Mouse (Mus musculus): ENCODE results near the gene Clasp1. TPM values are rescaled to one million over a fixed set of nuclear protein-coding genes. Genes with fewer than 3 reads are reported as not detected.

Clasp1 gene
- polyA plus RNA-seq, 1 experiment from 2014 or later: 79.7 TPM

DNA sequence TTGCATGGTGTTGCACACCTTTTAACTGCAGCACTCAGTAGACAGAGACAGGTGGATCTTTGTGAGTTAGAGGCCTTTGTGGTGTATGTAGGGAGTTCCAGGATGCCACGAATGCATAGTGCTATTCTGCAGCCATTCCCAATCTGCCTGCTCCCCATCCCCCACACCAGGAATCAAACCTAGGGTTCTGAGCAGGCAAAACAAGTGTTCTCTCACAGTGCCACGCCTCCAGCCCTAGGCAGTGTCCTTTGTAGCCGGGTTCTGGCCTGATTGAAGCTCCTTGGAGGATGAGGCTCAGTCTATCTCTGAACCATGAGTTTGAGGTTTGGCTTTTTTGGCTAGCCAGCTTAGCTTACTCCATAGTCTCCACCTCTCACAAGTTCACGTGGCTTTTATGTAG lies 256.8 kb downstream of the Clasp1 start:
- no peaks in the 10 kb centered on the region for H3K36me3 ChIP-seq
- H3K4me1 ChIP-seq: no peaks in the 10 kb centered on the region
- H3K9ac ChIP-seq: no peak overlapping the region
- no peak overlapping the region for H3K4me3 ChIP-seq
- WGBS: 49% methylated on average over 4 of the region's 4 CpGs
- no peaks in the 10 kb centered on the region for H3K27me3 ChIP-seq
- no peak overlapping the region for H3K4me2 ChIP-seq (replicated peaks)
- no peak for ATAC-seq (ENCODE audit: insufficient number of reproducible peaks, insufficient read depth, low FRiP score, low TSS enrichment)
- H3K27ac ChIP-seq: no peak overlapping the region
- no peaks in the 10 kb centered on the region for H3K9me3 ChIP-seq

DNA sequence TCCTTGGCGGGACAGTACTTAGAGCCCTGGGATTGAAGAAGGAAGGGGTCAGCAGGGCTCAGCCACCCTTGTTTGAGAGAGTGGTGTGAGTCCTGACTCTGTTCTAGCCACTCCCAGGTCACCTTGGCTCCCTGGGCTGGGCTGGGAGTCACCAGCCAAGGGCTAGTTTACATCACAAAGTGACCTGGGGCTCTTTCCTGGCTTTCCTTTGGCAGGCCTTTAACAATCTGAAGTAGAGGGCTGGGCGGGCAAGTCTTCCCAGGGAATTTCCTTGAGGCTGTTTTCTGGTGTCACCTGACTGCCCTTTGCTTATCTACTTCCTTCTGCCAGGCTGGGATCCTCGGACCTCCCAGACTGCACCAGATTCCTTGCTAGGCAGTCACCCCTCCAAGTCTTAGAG lies 259.2 kb downstream of the Clasp1 start:
- Histone ChIP-seq H3K27me3 (no peaks in the 10 kb centered on the region), H3K4me3 (no peak overlapping the region), H3K4me1 (no peaks in the 10 kb centered on the region), H3K9ac (no peak overlapping the region), H3K27ac (no peak overlapping the region), H3K9me3 (no peaks in the 10 kb centered on the region), H3K36me3 (no peaks in the 10 kb centered on the region), H3K4me2 (replicated peaks) (no peak overlapping the region)
- no peak for ATAC-seq (ENCODE audit: insufficient number of reproducible peaks, insufficient read depth, low FRiP score, low TSS enrichment)
- 15% methylated on average over 3 of the region's 3 CpGs for WGBS

DNA sequence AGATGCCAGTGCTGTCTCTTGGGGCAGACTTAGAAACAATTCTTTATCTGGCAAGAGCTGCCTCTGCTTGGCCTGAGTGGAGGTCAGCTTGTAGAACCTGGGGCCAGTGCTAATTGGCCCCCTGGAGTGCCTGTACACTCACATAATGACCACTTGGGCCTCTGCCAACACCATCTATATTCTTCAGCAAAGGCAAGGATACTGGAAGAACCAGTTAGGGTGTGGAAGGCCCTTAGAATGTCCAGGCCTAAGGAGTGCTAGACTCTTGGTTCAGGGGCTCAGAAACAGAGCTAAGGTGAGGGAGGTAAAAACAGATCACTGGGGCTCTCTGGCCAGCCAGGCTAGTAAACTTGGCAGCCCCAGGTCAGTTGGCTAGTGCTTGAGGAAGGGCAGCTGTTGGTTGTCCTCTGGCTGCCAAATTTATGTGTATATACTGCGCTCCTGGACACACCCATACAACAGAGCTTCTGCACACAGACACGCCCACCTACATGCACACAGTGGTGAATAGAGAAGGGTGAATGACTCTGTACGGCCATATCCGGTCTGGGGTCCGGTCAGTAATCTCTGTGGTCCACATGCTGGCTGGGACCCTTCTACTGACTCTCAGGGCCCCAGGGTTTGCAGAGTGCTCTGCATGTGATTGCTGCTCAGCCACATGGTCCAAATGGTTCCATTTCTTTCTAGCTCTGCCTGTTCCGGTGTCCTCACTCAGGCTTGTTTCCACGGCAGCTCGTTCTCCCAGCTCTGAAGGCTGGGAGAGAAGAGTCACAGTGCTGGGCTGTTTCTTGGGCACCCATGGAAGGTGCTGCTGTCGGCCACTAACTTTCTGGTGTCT lies 261.3 kb downstream of the Clasp1 start:
- H3K27ac ChIP-seq: no peak overlapping the region
- WGBS: 76% methylated on average over 9 of the region's 9 CpGs

DNA sequence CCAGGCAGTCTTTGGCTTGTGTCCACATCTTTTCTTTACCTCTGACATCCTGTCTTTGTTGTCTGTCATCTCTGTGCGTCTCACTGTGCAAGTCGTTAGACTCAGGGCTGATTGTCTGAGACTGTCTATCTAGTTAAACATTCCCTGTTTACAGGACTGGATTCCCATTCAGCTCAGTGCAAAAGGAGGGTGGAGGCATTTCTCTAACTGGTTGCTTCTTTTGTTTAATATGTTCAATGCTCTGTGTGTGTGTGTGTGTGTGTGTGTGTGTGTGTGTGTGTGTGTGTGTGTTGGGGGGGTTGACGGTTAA lies 261.9 kb downstream of the Clasp1 start:
- 63% methylated on average over 3 of the region's 3 CpGs for WGBS

More for the DNA sequence above, 261.3 kb downstream of the Clasp1 start:
- no peak overlapping the region for H3K4me2 ChIP-seq (replicated peaks)
- H3K36me3 ChIP-seq: no peaks in the 10 kb centered on the region
- no peaks in the 10 kb centered on the region for H3K9me3 ChIP-seq
- no peak overlapping the region for H3K9ac ChIP-seq
- no peak for ATAC-seq (ENCODE audit: insufficient number of reproducible peaks, insufficient read depth, low FRiP score, low TSS enrichment)
- no peaks in the 10 kb centered on the region for H3K27me3 ChIP-seq
- H3K4me3 ChIP-seq: no peak overlapping the region
- no peaks in the 10 kb centered on the region for H3K4me1 ChIP-seq

DNA sequence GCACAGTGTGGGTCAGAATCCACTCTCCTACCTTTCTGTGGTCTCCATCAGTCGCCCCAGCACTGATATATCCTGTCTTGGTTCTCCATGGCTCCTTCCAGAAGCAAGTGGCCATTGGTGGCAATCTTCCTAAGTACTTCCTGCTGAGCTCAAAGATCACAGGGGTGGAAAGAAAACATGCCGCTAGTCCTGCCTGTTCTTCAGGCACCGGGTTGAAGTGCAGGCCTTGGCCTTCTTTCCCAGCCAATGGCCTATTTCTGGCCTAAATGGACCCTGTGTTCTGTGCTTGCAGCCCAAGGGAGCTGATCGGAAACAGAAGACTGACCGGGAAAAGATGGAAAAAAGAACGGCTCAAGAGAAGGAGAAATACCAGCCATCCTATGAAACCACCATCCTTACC lies 269.9 kb downstream of the Clasp1 start:
- Histone ChIP-seq H3K36me3 (no peaks in the 10 kb centered on the region), H3K4me3 (no peak overlapping the region), H3K4me2 (replicated peaks) (no peak overlapping the region), H3K4me1 (peaks cover 3% of the 10 kb centered on the region; the same call in 1 of the 2 replicates), H3K27ac (no peak overlapping the region), H3K9me3 (no peaks in the 10 kb centered on the region), H3K27me3 (no peaks in the 10 kb centered on the region), H3K9ac (no peak overlapping the region)
- no peak for ATAC-seq (ENCODE audit: insufficient number of reproducible peaks, insufficient read depth, low FRiP score, low TSS enrichment)
- WGBS: 75% methylated on average over 6 of the region's 6 CpGs

More for the DNA sequence above, 261.9 kb downstream of the Clasp1 start:
- no peaks in the 10 kb centered on the region for H3K4me1 ChIP-seq
- H3K9ac ChIP-seq: no peak overlapping the region
- H3K4me3 ChIP-seq: no peak overlapping the region
- H3K4me2 ChIP-seq (replicated peaks): no peak overlapping the region
- ATAC-seq (ENCODE audit: insufficient number of reproducible peaks, insufficient read depth, low FRiP score, low TSS enrichment): no peak
- no peaks in the 10 kb centered on the region for H3K36me3 ChIP-seq
- H3K27ac ChIP-seq: no peak overlapping the region
- H3K27me3 ChIP-seq: no peaks in the 10 kb centered on the region
- H3K9me3 ChIP-seq: no peaks in the 10 kb centered on the region

DNA sequence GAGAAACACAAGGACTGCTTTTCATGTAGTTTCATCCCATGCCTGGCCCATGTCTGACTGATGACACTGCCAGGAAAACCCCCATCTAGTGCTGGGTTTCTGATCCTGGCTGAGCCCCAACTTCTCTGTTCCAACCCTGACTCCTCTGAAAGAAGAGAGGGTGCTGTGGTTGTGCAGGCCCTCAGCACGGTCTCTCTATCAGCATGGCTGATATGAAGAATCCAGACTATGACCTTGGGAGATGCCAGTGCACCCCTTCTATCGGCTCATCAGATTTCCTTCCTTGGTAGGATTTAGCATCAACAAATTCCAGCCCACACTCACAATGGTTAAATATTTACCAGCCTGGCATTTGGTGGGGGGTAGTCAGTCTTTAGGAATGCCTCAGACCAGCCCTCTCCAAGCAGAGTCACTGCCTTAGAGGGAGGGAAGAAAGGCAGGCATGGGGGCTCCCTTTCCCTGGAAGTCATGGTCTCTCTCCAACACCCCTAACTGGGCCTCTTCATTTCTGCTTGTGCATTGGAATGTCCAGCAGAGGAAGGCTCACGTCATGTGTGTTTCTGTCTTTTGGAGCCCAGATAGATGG lies 272.1 kb downstream of the Clasp1 start:
- peaks cover 3% of the 10 kb centered on the region; the same call in 1 of the 2 replicates for H3K4me1 ChIP-seq
- H3K27me3 ChIP-seq: no peaks in the 10 kb centered on the region
- H3K4me3 ChIP-seq: no peak overlapping the region
- no peak overlapping the region for H3K4me2 ChIP-seq (replicated peaks)
- H3K36me3 ChIP-seq: no peaks in the 10 kb centered on the region
- ATAC-seq (ENCODE audit: insufficient number of reproducible peaks, insufficient read depth, low FRiP score, low TSS enrichment): no peak
- no peaks in the 10 kb centered on the region for H3K9me3 ChIP-seq
- H3K9ac ChIP-seq: no peak overlapping the region
- WGBS: 66% methylated on average over 3 of the region's 3 CpGs
- no peak overlapping the region for H3K27ac ChIP-seq

Other genes starting within 250 kb of the Clasp1 start
- gene Gm29106, start 212.5 kb upstream of the Clasp1 start, polyA plus RNA-seq (2016; fragmentation: Nextera tagmentation; extraction: Ambion mirVana): 0.35 and 0.38 TPM in 2 replicates
- 363 and 376 TPM in 2 replicates for gene Tsn, start 77.3 kb upstream of the Clasp1 start, polyA plus RNA-seq (2016; fragmentation: Nextera tagmentation; extraction: Ambion mirVana)
- 85.3 and 89.9 TPM in 2 replicates for gene Nifk, start 67.2 kb upstream of the Clasp1 start, polyA plus RNA-seq (2016; fragmentation: Nextera tagmentation; extraction: Ambion mirVana)
- gene Tfcp2l1, start 238.9 kb downstream of the Clasp1 start, polyA plus RNA-seq (2016; fragmentation: Nextera tagmentation; extraction: Ambion mirVana): 0.17 and 0.25 TPM in 2 replicates